Mouse (Mus musculus) common myeloid progenitor, adult 5-6 weeks (primary cell): ENCODE data around the gene Scn9a. TPM values are rescaled to one million over a fixed set of nuclear protein-coding genes. Genes with fewer than 3 reads are reported as not detected.

ENCODE experiments used
- ATAC-seq: replicated peaks from 2 replicates; pipeline ENCODE4 v1.8.0; 2016; ENCODE audit warnings: low read depth, mild to moderate bottlenecking, moderate TSS enrichment, inconsistent platforms; ENCODE audit not compliant: poor library complexity, severe bottlenecking
- total RNA-seq: library from RNA; stranded (forward); fragments of 200-1000, 187-1606 nt; gene quantifications from 2 replicates; pipeline ENCODE4 v1.2.3, GENCODE M21; 2017

Scn9a gene
- total RNA-seq = not detected in 2 replicates

DNA sequence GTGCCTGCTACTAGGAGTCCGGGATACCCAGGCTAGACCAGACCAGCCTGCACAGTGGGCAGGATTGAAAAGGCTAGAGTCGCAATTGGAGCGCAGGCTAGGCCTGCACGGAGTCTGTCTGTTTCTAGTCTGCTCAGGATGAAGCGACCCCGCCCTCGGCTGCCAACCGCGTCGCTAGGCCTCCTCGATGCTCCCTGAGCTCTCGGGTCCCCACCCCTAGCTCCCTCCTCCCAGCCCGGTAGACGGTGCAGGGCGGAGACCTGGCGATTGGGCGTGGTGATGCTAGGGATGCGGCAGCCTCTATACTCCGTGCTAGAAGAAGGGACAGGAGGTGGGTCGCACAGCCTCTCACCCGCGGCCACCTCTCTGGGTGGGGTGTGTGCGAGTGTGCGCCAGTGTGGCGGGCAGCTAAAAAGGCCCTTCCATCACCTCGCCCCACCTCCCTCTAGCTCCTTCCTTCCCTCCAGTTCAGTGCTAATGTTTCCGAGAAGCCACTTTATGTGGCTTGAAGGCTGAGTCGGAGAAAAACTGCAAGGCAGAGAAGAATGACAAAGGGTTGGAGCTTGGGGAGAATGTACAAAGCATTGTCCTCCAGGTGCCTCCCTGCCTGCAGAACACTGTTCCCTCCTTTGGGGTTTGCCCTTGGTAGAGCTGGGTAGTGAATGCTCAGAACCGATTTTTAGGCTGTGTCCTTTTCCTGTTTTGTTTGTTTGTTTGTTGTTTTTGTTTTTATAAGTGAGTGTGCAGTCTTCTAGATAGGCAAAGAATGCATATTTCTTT lies at the start of gene Scn9a:
TSS of gene Scn9a (minus strand) at position 383 of the 780 bp plus-strand sequence.
- peak; percentile 54 for ATAC-seq

DNA sequence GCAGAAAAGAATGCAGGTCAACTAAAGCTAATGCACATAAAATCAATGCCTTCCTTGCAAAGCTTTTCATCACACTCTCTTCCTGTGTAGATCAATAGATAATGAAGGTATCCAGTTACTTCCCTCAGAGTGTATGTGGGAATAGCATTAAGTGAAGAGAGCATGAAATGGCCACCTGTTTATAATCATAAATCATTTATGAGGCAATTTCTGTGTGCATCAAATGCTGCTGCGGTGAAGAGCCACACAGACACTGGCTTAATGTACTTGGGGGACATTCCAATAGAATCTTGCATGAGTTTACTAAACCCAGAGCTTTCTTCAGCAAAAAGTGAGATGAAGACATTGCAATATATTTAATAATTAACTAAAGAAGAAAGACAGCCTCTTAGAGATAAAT lies 27.2 kb upstream of the Scn9a start:
- ATAC-seq = no peak

DNA sequence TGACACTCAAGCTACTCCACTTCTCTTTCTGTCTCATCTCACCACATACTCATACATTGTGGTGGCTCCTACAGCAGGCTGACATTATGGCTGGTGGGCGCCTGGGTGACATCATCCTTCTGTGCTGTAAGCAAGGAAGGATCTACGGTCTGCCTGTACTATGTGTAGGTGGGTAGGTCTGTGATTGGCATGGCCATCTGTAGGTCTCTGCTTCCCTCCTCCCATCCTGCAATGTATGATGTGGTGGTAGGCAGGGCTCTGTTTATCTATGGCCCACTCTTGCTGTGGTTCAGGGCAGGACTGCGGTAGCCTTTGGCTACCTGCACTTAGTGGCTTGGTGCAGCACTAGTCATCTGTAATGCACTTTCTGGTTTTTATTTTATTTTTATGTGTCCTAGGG lies 21.7 kb upstream of the Scn9a start:
- ATAC-seq = no peak

DNA sequence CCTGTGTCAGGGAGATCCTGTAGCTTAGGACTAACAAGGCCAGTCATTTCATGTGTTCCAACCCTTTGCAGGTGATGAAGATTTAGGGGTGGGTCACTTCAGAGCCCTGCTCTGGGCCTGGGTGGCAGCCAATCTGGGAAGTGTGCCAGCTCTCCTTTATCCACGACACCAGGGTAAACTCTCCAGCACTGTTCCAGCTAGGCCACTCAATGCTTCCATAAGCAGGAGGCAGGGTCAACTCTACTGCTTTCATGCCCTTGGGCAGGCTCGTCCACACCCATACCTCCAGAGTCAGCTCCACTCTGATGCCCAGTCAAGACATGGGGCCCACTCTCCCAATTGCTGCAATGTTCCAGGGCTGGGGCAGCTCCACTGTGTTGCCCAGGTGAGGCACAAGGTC lies 20.7 kb upstream of the Scn9a start:
- no peak for ATAC-seq

DNA sequence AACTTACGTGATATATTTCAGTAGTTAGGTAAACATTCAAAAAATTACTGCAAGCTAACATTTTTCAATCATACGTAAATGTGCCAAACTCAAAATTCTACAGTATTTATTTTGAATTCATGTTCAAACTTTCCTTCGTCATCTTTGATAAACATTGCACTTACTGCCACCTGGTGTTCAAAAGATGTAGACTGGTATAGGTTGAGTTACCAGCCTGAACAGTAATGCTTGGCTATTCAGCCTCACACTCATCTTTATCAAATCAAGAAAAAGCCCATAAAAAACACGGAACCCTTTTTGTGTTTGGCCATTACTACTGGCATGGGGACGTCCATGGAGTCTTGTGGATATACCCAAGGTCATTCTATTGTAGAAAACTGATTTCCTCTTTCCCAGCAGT lies 9.6 kb upstream of the Scn9a start:
- peak; percentile 58; the same call in 1 of the 2 replicates for ATAC-seq

DNA sequence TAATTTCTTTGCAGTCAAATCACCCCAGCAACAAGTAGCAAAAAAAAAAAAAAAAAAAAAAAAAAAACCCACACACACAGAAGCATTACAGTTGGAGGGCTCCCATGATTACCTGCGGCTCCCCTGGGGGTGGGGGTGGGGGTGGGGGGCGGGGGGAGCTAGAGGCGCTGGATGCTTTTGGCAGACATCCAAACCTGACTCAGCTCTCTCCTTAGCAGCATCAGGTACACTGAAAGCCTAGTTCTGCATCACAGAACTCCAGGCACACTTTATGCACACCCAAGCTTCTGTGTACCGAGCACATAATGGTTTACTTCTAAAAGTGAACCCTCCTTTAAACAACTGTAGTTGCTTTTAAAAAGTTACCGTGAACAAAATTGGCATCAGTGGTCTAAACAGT lies 2.0 kb downstream of the Scn9a start:
- no peak for ATAC-seq

DNA sequence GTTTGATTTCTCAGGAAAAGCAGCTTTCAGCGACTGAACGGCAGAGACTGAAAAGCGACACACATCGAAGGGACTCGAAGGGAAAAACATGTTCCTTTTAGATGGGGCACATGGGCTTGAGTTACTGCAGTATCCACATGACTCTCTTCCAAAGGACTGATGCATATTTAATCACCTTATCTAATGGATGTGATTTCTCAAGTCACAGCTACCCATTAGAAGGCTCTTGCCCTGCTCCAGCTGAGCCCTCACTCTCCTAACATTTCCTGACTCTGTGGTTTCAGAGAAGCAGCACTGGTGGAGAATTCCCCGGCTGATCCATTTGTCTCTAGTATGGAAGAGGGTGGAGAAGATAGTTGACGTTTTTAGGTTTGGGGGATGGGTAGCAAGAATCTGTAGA lies 23.7 kb downstream of the Scn9a start:
- no peak for ATAC-seq

DNA sequence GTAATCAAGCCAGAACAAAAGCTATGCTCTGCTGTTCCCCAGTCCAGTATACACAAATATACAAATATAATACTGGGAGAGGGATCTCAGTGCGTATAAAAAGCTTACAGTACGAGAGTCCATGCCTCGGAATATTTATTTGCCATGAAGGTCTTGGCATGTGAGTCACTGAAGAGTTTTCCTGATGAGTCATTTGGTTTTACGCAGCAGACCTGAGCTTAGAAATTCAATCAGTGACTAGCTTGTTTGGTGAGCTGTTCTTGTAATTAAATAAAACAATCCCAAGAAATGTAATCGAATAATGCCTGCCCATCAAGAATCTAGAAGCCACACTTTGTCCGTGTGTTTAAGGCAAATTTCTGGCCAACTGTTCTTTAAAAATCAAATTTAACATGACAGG lies 37.4 kb downstream of the Scn9a start:
- no peak for ATAC-seq

DNA sequence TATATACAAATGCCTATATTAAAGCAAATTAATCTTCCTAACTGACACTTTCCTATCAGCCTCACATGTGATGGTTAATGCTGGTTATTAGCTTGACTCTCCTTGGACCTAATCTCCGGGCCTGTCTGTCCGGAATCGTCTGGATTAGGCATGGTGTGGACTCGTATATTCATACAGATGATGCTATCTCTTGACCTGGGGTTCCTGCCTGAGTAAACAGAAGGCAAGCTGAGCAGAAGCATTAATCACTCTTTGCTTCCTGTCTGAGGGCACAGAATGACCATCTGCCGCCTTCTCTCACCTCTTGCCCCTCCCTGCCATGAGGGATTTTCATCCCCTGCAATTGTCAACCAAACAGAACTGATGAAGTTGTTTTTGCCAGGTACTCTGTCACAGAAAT lies 38.6 kb downstream of the Scn9a start:
- ATAC-seq = no peak

DNA sequence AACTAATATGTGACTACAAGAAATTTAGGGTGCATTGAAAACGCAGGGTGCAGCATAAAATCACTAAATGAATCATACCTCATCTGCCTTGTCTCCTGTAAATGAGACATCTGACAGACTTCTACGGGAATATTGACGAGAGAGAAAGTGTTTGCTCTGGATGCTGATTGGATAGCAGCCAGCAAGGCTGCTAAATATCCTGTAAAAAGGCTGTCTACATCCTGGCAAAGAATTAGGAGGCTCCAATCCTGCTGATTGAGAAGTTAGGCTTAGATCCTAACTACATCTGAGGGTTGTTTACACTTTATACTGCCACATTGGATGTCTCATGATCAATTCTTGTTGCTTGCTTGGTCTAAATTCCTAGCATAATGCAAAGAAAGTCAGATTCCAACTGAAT lies 44.6 kb downstream of the Scn9a start:
- no peak for ATAC-seq

DNA sequence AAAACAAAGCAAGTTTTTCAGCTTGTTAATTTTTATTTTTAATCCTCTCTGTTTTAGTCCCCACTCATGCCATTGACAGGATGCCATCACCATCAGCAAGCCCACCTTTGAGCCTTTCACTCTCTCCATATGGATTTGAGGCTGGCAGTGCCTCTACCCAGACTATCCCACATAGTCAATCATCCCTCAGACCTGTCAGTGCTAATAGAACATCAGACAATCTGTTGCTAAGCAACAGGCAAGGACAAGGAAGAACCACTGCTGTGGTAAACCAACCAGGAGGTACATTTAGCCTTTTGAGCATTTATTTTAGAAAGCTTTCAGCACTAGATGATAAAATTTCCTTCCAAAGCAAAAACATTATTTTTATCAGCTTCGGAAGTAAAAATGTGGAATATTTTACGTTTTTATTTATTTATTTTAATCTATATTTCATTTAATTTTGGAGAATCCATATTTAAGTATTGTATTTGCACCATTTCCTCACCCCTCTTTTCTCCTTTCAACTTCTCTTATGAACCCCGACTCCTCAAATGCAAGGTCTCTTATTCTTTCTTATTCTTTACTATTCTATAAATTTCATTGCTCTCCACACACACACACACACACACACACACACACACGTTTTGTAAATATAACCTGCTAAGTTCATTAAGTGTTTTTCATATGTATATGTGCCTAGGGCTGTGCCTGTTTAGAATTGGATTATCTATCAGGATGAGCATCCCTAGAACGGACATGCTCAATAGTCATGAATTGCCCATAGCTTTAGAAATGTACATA lies 54.5 kb downstream of the Scn9a start:
- ATAC-seq = no peak

DNA sequence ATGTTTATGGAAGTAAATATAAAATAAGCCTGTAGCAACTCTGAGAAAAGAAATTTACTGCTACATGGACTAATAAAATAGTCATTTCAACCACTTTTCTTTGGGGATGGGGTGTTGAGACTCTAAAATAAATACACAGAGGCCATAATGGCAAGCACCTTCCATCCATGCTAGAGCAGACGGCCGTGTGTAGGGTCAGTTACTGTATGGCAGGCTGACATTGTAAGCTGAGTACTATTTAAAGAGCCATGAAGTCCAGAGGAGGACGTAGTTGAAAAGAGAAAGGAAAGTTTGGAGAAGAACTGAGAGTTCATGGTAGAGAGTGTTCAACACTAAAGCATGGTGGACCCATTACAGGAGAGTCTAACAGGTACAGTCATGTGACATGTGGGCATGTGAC lies 86.5 kb downstream of the Scn9a start:
- no peak for ATAC-seq

DNA sequence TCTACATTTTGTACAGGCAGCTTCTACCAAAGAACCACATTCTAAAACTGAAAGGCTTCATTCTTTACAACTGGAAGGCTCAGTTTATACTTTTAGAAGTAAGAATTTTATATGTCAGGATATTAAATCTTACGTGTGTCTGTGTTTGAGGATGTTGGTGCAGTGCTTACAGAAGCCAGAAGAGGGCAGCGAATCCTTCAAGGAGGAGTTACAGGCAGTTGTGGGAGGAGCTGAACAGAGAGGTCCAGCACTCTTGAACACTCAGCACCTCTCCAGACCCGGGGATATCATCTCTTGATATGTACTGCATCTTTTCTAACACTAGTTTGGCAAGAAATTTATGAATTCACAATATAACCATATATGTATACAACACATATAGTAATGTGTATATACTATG lies 114.8 kb downstream of the Scn9a start:
- no peak for ATAC-seq

DNA sequence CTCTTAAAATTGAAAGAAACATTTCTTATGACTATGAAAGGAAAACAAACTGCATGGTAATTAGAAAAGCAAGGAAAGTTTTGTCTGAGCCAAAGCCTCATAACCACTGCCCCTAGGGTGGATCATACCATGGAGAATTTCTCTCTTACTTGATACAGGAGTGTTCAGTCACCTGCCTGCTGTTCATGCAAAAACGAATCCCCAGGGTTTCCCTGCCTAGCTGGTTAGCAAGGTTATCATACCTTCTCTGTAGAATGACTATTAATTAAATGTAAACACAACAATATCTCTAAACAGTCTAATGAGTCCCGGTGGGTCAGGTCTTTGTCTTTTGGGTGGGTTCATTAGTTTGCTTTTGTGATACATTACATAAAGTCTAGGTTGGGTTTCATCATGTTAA lies 123.3 kb downstream of the Scn9a start:
- no peak for ATAC-seq

DNA sequence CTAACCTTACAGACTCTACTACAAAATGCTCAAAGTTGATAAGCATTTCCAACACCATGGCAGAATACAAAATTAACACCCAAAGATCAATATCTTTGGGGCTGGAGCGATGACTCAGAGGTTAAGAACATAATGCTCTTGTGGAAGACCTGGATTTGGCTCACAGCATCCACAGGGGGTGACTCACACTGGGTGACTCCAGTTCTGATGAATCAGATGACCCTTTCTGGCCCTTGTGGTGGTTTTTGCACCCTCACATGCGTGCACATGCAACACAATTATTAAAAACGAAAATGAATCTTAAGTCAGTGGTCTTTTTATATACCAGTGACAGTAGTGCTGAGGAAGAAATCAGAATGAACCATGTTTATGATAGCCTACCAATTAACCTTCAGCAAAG lies 126.7 kb downstream of the Scn9a start:
- ATAC-seq = no peak

DNA sequence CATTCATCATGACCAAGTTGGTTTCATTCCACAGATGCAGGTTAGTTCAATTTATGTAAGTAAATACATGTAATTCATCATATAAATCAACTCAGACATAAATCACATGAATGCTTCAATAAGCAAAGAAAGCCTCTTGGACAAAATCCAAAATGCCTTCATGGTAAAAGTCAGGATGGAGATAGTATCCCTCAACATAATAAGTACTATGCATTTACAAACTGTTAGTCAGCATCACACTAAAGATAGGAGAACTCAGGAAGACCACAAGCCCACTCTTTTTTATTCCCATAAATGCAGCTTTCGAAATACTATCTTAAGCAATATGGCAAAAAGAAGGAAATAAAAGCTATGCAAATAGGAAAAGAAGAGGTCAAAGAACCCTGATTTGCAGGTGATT lies 127.1 kb downstream of the Scn9a start:
- no peak for ATAC-seq

DNA sequence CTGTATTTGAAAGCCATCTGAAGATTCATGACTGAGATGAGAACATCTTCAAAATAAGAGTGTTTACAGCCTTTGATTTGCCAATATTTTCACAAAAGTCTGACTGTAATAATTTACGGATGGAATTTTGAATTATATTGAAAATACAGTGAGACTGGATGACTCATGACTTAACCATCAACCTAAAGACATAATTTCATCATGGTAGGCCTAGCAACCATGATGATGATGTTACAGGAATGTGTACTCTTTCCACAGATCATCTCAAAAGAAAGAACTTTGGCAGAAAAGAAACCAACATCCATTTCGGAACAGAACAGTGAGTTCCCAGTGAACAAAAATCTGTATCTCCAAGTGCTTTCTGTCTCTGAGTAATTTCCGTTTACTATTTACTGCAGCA lies 132.6 kb downstream of the Scn9a start:
- ATAC-seq = no peak

DNA sequence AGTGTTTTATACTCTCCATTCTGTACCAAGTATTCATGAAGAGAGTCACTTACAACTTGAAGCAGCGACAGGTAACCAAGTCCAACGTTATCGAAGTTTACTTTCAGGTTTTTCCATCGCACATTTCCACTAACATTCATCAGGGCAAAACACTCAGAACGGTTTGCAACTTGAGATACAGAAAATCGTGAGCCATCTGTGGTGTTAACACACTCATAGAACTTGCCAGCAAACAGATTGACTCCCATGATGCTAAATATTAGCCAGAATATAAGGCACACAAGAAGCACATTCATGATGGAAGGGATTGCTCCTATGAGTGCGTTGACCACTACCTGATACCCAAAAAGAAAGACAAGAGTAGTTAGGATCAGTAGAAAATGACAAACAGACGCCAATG lies 140.2 kb downstream of the Scn9a start:
- ATAC-seq = no peak

DNA sequence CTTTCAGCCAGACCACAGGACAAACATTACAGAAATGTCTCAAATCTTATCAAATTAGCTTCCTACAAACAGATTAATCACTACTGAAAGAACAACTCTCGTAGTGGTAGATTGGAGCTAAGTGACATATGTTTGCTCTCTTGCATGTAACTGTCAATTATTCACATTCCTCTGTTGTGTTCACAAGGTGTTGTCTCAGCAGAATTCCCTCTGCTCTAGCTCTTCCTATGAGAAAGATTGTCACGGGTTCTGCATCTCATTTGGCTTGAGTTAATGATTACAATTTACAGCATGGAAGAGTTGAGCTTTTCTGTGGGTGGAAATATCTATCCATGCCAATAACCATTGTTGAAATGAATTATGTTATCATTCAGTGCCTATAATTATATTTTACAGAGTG lies 156.4 kb downstream of the Scn9a start:
- no peak for ATAC-seq

DNA sequence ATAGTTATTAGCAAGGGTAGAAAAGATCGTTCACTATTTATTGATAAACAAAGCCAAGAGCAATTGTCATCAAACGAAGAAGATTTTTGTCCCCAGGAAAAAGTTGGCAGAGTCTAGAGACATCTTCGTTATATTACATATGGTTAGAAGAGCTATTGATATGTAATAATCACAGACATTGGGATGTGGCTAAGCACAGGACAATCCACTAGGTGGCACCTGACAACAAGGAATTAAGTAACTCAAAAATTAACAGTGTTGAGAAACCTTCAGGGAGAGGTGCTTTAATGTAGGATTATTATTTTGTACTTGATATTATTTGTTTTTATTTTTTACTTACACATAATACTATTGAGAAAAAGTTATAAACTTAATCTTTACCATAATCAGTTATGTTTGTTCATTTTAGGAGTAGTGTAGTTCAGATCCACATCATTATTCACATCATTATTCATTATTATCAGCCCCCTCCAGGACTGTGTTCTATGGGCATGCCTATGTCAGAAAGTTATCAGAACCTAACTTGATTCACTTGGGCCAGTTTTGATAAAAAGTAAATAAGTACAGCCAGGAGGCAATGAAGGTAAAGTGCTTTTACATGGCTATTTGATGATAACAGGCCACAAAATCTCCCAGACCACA lies 161.5 kb downstream of the Scn9a start:
- no peak for ATAC-seq

DNA sequence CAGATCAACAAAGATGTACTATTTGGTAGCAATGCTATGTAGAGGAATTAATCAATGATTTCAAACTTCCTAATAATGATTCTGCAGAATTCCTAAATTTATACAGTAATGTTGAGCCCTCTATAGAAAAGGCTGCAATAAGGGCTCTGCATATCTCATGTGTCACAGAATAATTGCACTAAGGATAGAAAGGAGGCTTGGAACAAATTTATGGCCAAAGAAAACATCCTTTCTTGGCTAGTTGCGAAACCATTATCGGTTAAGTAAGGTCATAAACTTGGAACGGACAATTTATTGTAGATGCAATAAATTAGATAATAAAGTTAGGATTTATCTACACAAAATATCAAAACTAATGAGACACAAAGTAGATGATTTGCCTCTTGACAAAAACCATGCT lies 169.3 kb downstream of the Scn9a start:
- ATAC-seq = no peak
